Mouse (Mus musculus): ENCODE data around the gene Comt. TPM values are rescaled to one million over a fixed set of nuclear protein-coding genes. Genes with fewer than 3 reads are reported as not detected.

Comt gene
- polyA plus RNA-seq, 1 experiment from 2014 or later: 60.1 TPM

DNA sequence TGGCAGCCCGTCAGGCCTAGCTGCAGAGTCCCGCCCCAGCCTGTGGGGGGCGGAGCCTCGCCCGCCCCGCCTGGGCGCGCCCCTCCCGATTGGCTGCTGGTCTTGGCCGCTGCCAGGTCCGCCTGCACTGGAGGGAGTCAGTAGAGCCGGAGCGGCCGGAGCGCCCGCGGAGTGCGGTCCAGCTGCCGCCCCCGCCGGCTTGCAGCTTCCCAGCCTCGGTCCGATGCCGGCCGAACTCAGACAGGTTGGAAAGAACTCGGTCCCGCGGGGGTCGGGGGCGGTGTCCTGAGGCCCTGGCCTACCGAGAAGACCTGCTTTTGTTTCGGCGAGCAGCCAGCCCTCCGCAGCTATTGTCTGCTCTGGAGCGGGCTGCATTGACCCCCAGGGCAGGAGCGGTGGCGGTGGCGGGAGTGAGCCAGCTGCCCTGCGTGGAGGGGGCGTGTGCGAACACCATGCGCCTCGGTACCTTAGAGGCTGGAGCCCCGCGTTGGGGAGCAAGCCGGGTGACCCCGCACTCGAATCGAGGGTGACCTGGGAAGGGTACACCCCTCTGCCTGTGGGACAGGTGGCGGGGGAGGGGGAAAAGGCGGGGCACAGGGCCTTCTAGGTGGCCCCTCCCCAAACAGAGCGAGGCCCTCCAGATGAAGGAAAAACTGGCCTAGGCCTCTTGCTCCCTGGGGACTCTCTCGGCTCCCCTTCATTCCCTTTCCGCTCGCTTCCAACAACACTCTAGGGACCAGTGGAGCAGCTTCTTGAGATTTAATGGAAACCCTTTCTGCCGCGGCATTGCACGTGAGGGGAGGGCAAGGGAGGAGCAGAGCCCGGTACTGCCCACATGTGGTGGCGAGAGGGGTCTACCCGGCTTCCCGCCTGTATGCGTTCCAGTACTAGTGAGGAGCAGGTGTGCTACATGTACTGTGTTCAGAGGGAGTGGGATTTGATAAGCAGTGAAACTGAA lies 33.9 kb downstream of the Comt start:
- peaks cover 65% of the 10 kb centered on the region for H3K4me1 ChIP-seq
- peak overlapping the region; percentile 90 for H3K4me2 ChIP-seq (replicated peaks)
- H3K36me3 ChIP-seq: peaks cover 17% of the 10 kb centered on the region
- H3K4me3 ChIP-seq: peak overlapping the region; percentile 76
- H3K27ac ChIP-seq (replicated peaks): peak overlapping the region; percentile 91
- ATAC-seq (ENCODE audit: low FRiP score, low read depth): peak; percentile 82
- under 1% methylated on average over 59 of the region's 63 CpGs for WGBS
- H3K27me3 ChIP-seq: no peaks in the 10 kb centered on the region
- no peaks in the 10 kb centered on the region for H3K9me3 ChIP-seq
- peak overlapping the region; percentile 86 for H3K9ac ChIP-seq (replicated peaks)

DNA sequence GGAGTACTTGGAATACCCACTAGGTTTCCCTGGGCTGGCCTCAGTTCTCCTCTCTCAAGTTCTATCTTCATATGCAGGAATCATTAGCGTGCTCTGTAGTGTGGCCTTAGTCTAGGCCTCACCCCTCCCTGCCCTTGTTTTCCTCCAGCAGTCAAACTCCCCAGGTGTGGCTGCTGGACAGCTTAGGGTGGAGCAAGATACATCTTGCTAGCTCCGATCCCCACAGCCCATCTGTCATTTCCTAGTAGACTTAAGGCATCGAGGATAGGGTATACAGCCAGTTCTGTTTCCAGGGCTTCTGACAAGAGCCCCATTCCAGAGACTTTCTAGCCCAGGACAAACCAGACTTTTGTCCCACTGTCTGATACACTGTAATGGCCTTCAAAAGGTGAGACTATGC lies 34.9 kb downstream of the Comt start:
- H3K9ac ChIP-seq (replicated peaks): 0 out of 2 replicates have a peak overlapping the region, but pooled peaks have one; percentile 86
- peak overlapping the region; percentile 91 for H3K27ac ChIP-seq (replicated peaks)
- H3K4me1 ChIP-seq: peaks cover 74% of the 10 kb centered on the region
- WGBS: 94% methylated on average over 3 of the region's 3 CpGs
- no peak overlapping the region for H3K4me3 ChIP-seq
- H3K36me3 ChIP-seq: peaks cover 7% of the 10 kb centered on the region
- H3K27me3 ChIP-seq: no peaks in the 10 kb centered on the region
- ATAC-seq (ENCODE audit: low FRiP score, low read depth): no peak
- H3K9me3 ChIP-seq: no peaks in the 10 kb centered on the region
- H3K4me2 ChIP-seq (replicated peaks): no peak overlapping the region

DNA sequence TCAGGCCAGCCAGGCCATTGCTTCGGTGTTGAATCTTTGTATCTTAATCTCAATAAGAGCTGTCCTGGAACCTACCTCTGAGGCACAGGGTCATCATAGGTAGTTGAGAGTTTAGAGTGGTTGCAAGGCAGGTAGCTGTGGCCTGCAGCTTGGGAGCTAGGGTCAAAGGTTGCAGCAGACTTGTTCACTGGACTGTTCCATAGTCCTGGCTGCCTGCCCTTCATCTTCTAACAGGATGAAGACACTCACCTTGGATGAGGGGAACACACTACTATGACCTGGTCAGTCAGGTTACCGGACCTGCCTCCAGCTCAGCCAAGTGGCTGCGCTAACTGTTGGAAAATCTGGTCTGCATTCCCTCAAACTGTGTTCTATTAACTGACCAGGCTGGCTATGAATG lies 35.5 kb downstream of the Comt start:
- Histone ChIP-seq H3K36me3 (0 out of 2 replicates have a peak, but pooled peaks cover 1% of the 10 kb centered on the region), H3K27me3 (no peaks in the 10 kb centered on the region), H3K4me1 (peaks cover 74% of the 10 kb centered on the region), H3K9ac (replicated peaks) (no peak overlapping the region), H3K27ac (replicated peaks) (no peak overlapping the region), H3K4me2 (replicated peaks) (no peak overlapping the region), H3K4me3 (no peak overlapping the region), H3K9me3 (no peaks in the 10 kb centered on the region)
- WGBS: 98% methylated on average over 3 of the region's 3 CpGs
- ATAC-seq (ENCODE audit: low FRiP score, low read depth): no peak

DNA sequence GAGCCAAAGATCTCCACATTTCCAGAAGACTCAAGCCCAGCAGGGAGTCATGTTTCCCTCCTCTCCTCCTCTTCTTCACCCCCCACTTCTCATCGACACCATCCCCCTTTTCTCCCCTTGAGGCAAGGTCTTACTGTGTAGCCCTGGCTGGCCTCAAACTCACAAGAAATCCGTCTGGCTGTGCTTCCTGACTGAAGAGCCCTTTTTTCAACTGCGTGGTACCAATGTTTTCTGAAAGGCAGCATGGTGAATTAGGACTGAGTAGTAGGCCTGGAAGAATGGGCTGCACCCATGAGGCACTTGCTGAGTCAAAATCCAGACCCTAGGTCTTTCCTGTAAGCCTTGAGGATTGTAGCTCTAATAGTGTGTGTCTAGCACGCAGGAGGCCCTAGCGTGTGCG lies 36.3 kb downstream of the Comt start:
- Histone ChIP-seq H3K27me3 (no peaks in the 10 kb centered on the region), H3K4me2 (replicated peaks) (no peak overlapping the region), H3K9ac (replicated peaks) (no peak overlapping the region), H3K27ac (replicated peaks) (no peak overlapping the region), H3K4me1 (peaks cover 66% of the 10 kb centered on the region), H3K4me3 (no peak overlapping the region), H3K9me3 (no peaks in the 10 kb centered on the region), H3K36me3 (no peaks in the 10 kb centered on the region)
- 79% methylated on average over 6 of the region's 6 CpGs for WGBS
- ATAC-seq (ENCODE audit: low FRiP score, low read depth): no peak

DNA sequence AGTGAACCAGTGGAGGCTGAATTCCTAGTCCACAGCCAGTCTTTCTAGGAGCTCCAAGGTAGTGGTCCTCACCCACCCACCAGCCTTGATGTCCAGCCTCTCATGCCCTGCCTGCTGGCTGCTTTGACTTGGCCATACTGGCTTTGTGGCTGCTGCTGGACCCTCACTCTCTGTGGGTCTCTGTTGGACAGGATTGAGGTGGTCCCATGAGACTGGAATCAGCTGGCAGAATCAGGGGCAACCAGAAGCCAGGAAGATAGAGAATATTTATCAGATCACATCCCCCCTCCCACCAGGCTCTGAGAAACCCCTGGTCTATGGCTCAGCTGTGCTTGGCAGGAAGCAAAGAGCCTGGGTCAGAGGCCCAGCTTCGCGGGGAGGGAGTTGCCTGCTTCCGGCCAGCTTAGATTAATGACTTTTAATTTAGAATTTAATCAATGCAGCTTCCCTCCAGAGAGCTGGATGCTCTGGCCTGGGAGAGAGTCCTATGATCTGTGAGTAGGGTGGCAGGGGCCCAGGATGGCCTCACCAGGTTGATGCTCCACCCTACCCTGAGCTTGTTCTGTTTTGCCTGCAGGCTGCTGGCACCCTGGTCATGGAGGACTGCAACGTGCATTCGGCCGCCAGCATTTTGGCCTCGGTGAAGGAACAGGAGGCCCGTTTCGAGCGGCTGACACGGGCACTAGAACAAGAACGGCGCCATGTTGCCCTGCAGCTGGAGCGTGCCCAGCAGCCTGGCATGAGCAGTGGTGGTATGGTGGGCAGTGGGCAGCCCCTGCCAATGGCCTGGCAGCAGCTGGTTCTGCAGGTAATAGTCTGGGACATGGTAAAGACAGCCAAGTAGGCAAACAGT lies 37.8 kb downstream of the Comt start:
- H3K9me3 ChIP-seq: no peaks in the 10 kb centered on the region
- H3K36me3 ChIP-seq: no peaks in the 10 kb centered on the region
- H3K4me1 ChIP-seq: peaks cover 61% of the 10 kb centered on the region
- no peaks in the 10 kb centered on the region for H3K27me3 ChIP-seq
- H3K4me2 ChIP-seq (replicated peaks): no peak overlapping the region
- no peak for ATAC-seq (ENCODE audit: low FRiP score, low read depth)
- H3K27ac ChIP-seq (replicated peaks): peak overlapping the region; percentile 71
- 0 out of 2 replicates have a peak overlapping the region, but pooled peaks have one; percentile 34 for H3K9ac ChIP-seq (replicated peaks)
- no peak overlapping the region for H3K4me3 ChIP-seq
- 85% methylated on average over 14 of the region's 14 CpGs for WGBS

DNA sequence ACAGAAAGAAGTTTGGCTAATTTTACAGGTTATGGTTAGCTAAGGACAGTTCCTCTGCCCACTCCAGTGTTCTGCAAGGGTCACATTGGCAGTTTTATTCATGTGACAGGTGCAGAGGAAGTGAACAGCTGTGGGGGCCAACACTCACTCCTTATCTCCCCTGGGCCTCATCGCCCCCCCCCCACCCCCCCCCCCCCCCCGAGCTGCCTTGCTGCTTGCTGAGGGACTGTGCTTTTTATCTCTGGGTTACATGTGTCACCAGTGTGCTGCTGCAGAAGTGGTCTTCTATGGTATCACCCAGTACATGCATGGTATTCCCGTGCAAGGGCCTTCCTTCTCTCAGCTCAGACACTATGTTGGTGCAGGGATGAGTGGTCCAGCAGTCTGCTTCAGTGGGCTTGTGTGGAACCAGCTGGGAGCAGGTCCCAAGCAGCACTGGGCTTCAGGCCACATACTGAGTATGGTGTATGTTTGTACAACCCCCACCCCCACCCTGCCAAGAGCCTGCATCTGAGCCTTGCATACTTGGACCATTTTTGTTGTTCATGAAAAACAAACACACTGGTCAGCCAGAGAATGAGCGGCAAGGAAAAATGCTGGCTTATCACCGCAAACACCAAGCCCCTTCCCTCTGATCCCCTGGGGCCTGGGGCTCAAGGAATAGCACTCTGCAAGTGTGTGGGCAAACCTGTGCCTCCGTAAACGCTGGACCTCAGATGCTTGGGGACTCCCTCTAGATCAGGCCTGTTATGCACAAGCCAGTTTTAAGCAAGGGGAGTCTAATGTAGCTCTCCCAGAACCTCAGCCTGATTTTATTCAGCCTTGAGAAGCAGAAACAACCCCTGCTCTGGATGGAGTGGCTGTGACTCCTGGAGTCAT lies 38.7 kb downstream of the Comt start:
- H3K36me3 ChIP-seq: no peaks in the 10 kb centered on the region
- H3K4me3 ChIP-seq: no peak overlapping the region
- H3K4me2 ChIP-seq (replicated peaks): no peak overlapping the region
- H3K27ac ChIP-seq (replicated peaks): peak overlapping the region; percentile 71
- H3K9me3 ChIP-seq: no peaks in the 10 kb centered on the region
- no peak for ATAC-seq (ENCODE audit: low FRiP score, low read depth)
- WGBS: 41% methylated on average over 5 of the region's 7 CpGs
- peaks cover 61% of the 10 kb centered on the region for H3K4me1 ChIP-seq
- 0 out of 2 replicates have a peak overlapping the region, but pooled peaks have one; percentile 34 for H3K9ac ChIP-seq (replicated peaks)
- no peaks in the 10 kb centered on the region for H3K27me3 ChIP-seq

DNA sequence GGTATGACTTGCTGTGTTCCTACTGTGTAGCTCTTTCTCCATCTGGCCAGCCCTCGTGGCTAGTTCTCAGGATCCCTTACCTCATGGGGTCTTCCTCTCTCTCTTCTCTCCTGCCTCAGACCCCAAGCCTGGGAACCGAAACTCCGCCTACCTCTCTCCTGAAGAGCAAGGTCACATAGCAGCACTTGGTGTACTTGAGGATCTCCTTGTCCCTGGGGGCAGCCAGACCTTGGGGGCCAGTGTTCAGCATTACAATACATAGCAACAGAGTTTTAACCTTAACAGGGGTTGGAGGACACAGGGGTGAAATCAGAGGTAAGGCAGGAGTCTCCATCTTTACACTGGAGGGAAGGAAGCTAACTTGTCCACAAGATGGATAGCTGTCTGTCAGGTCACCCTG lies 39.7 kb downstream of the Comt start:
- Histone ChIP-seq H3K9ac (replicated peaks) (no peak overlapping the region), H3K9me3 (no peaks in the 10 kb centered on the region), H3K27me3 (no peaks in the 10 kb centered on the region), H3K36me3 (no peaks in the 10 kb centered on the region), H3K4me1 (peaks cover 64% of the 10 kb centered on the region), H3K4me2 (replicated peaks) (no peak overlapping the region), H3K27ac (replicated peaks) (peak overlapping the region; percentile 71; the same call in 1 of the 2 replicates), H3K4me3 (no peak overlapping the region)
- no peak for ATAC-seq (ENCODE audit: low FRiP score, low read depth)
- WGBS: 49% methylated on average over 3 of the region's 3 CpGs

DNA sequence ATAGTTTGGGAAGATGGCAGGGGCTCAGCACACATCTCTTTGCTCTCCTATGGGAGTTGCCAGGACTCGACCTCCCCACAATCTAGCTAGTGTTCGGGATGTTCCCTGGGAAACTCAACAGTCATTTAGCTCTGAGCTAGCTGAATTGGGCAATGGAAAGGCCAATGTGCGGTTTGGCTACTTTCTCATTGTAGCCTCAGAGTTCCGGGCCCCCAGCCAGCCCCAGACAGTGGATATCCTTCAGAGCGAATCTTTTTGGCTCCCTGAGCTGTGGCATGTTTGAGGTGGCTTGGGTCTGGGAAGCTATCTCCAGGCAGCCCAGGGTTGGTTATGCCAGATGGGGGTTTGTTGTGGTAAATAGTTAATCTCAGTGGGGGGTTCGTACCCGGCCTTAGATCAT lies 40.2 kb downstream of the Comt start:
- Histone ChIP-seq H3K36me3 (no peaks in the 10 kb centered on the region), H3K4me1 (peaks cover 67% of the 10 kb centered on the region), H3K9ac (replicated peaks) (no peak overlapping the region), H3K4me2 (replicated peaks) (no peak overlapping the region), H3K9me3 (no peaks in the 10 kb centered on the region), H3K27ac (replicated peaks) (no peak overlapping the region), H3K27me3 (no peaks in the 10 kb centered on the region), H3K4me3 (no peak overlapping the region)
- WGBS: 78% methylated on average over 7 of the region's 7 CpGs
- ATAC-seq (ENCODE audit: low FRiP score, low read depth): no peak

DNA sequence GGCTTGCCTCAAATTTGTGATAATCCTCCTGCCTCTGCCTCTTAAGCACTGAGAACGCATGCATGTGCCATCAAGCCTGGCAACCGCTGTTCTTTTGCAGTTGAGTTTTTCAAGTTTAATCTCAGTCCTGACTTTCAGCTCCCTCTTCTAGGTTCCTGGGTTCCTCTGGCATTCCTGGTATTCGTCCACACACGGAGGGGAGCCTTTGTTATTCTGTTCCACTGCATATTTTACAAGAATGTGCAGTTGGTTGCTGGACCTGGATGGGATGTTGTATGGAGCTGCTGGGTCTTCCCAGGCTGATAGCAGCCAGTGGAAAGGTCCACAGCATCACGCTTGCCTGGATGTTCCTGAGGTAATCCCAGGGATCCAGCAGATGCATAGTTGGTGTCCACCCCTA lies 41.2 kb downstream of the Comt start:
- Histone ChIP-seq H3K36me3 (no peaks in the 10 kb centered on the region), H3K27me3 (no peaks in the 10 kb centered on the region), H3K27ac (replicated peaks) (no peak overlapping the region), H3K9me3 (no peaks in the 10 kb centered on the region), H3K9ac (replicated peaks) (no peak overlapping the region), H3K4me3 (no peak overlapping the region), H3K4me2 (replicated peaks) (no peak overlapping the region), H3K4me1 (peaks cover 77% of the 10 kb centered on the region)
- WGBS: 59% methylated on average over 5 of the region's 5 CpGs
- ATAC-seq (ENCODE audit: low FRiP score, low read depth): no peak

DNA sequence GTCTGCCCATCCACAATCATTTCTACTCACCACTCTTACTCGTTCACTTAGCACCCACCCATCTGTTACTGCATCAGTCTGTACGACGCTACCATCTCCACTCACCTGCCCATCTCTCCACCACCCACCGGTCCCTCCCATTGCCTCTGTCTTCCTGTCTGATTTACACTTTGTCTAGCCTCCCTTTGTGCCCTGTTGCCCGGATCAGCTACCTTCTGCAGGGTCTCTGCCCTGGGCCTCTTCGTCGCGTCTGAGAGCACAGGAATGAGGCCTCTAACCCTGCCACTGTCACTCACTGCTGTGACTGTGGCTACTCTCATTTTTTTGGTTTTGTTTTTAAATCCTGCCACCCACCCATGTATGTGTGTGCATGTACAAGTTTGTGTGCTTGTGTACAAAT lies 42.0 kb downstream of the Comt start:
- H3K9me3 ChIP-seq: no peaks in the 10 kb centered on the region
- 64% methylated on average over 8 of the region's 8 CpGs for WGBS
- H3K4me1 ChIP-seq: peaks cover 85% of the 10 kb centered on the region
- no peak overlapping the region for H3K4me3 ChIP-seq
- ATAC-seq (ENCODE audit: low FRiP score, low read depth): no peak
- no peaks in the 10 kb centered on the region for H3K27me3 ChIP-seq
- H3K27ac ChIP-seq (replicated peaks): peak overlapping the region; percentile 30; the same call in 1 of the 2 replicates
- H3K9ac ChIP-seq (replicated peaks): no peak overlapping the region
- no peaks in the 10 kb centered on the region for H3K36me3 ChIP-seq
- H3K4me2 ChIP-seq (replicated peaks): no peak overlapping the region

DNA sequence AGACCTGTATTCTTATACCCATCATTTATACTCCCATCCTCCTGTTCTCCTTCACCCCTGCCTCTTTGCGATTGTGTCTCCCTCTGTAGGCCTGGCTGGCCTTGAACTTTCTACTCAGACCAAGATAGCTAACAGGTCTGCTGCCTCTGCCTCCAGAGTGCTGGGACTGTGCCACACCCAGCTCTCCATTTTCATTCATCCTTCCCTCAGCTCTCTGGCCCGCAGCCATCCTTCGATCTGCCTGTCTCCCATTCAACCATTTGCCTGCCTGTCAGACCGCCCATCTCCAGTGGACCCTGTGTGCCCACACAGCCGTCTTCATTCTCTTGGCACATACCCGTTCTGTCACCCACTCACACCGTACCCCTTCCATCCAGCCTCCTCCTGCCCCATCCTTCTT lies 42.4 kb downstream of the Comt start:
- H3K27me3 ChIP-seq: no peaks in the 10 kb centered on the region
- peaks cover 86% of the 10 kb centered on the region for H3K4me1 ChIP-seq
- no peak overlapping the region for H3K9ac ChIP-seq (replicated peaks)
- no peak overlapping the region for H3K4me3 ChIP-seq
- no peak for ATAC-seq (ENCODE audit: low FRiP score, low read depth)
- no peak overlapping the region for H3K4me2 ChIP-seq (replicated peaks)
- H3K36me3 ChIP-seq: no peaks in the 10 kb centered on the region
- WGBS: 77% methylated on average over 7 of the region's 7 CpGs
- no peaks in the 10 kb centered on the region for H3K9me3 ChIP-seq
- no peak overlapping the region for H3K27ac ChIP-seq (replicated peaks)

All from midbrain, embryonic 12.5 days (tissue).